Mouse (Mus musculus) megakaryocyte, embryonic 14.5 days (primary cell): Measurements from ENCODE around the gene Dhcr24.

ENCODE experiments used
- FLI1 ChIP-seq: IDR thresholded peaks from 2 replicates; pipeline ENCODE4 v1.6.1; 2012; ENCODE audit warnings: low read length, inconsistent platforms, mixed read lengths
- GATA1 ChIP-seq: IDR thresholded peaks from 3 replicates; pipeline ENCODE4 v1.6.1; 2012; ENCODE audit warnings: mixed read lengths, low read length, inconsistent platforms, borderline replicate concordance

GRCm38 (mm10) chr4:106622712-106623111 is 61.9 kb downstream of the Dhcr24 start:
- TF ChIP-seq GATA1 (no peak), FLI1 (no peak)
